Mouse (Mus musculus): ENCODE results near the gene Gtf2ird2. TPM values are rescaled to one million over a fixed set of nuclear protein-coding genes. Genes with fewer than 3 reads are reported as not detected.

Gtf2ird2 gene
- total and polyA plus RNA-seq, 3 experiments = 3.6 to 4.6 TPM; not detected in 1

DNA sequence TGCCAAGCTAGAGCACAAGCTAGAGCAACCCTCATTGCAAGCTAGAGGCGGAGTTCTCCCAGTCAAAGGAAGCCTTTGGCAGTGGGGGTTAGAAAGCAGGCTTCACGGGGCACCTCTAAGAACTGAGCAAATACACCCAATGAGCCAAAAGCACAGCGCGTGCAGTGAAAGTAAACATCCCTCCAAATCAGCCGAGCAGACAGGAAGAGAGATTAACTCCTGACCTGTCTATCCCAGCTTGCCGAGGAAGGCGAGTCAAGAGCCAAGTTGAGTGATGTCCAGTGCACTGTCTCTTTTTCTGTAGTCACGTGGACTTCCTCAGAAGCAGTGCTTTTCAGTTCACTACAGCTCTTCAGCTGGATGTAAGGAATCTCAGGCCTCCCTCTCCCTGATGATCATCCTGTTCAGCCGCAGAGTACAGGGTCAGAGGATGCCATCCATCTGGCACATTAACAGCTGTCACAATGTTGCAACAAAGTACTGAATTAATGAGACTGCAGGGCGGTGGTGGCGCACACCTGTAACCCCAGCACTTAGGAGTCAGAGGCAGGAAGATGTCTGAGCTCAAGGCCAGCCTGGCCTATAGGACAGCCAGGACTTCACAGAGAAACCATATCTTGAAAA is 26.2 kb downstream of the Gtf2ird2 start:
- no peak for DNase-seq (ENCODE audit: low read depth, low spot score)
- no peaks in the 10 kb centered on the region for H3K36me3 ChIP-seq (ENCODE audit: control insufficient read depth in 1 of 2, insufficient read depth in 2 of 2, low read length in 2 of 2)
- no peak overlapping the region for H3K4me3 ChIP-seq (ENCODE audit: control insufficient read depth in 1 of 2, insufficient read depth in 1 of 2, low read depth in 2 of 2, low read length in 2 of 2)
- no peaks in the 10 kb centered on the region for H3K4me1 ChIP-seq (ENCODE audit: control insufficient read depth in 1 of 2, insufficient read depth in 2 of 2, low read length in 2 of 2)
- H3K9ac ChIP-seq (ENCODE audit: control insufficient read depth, low read depth, low read length, poor library complexity, severe bottlenecking) = no peak overlapping the region
- H3K9me3 ChIP-seq (replicated peaks; ENCODE audit: insufficient read depth, low read length) = no peaks in the 10 kb centered on the region
- H3K27ac ChIP-seq (ENCODE audit: control insufficient read depth, low read depth, low read length) = no peak overlapping the region
- no peaks in the 10 kb centered on the region for H3K79me2 ChIP-seq (ENCODE audit: control insufficient read depth, insufficient read depth, low read length, poor library complexity)
- H3K27me3 ChIP-seq (ENCODE audit: control insufficient read depth in 1 of 2, insufficient read depth in 2 of 2, low read length in 2 of 2) = no peaks in the 10 kb centered on the region
- TF ChIP-seq HCFC1 (IDR thresholded peaks at IDR 0.05; ENCODE audit: low read depth, low read length) = no peak
- TF ChIP-seq BHLHE40 (IDR thresholded peaks at IDR 0.05; ENCODE audit: borderline replicate concordance, low read depth, low read length) = no peak
- no peak for TF ChIP-seq USF1 (IDR thresholded peaks at IDR 0.05; ENCODE audit: low read depth, low read length)
- no peak for TF ChIP-seq POLR2A (IDR thresholded peaks at IDR 0.05; ENCODE audit: control insufficient read depth in 1 of 2, insufficient read depth in 1 of 2, low read depth in 1 of 2, low read length in 2 of 2, poor library complexity in 1 of 2)
- TF ChIP-seq MAFK (IDR thresholded peaks at IDR 0.05; ENCODE audit: borderline replicate concordance, low read depth, low read length) = no peak
- no peak for TF ChIP-seq EP300 (IDR thresholded peaks at IDR 0.05; ENCODE audit: low read depth in 1 of 2, low read length in 2 of 2)
- no peak for TF ChIP-seq ZNF384 (IDR thresholded peaks at IDR 0.05; ENCODE audit: low read depth, low read length)
- TF ChIP-seq RCOR1 (IDR thresholded peaks at IDR 0.05; ENCODE audit: low read depth, low read length) = no peak
- TF ChIP-seq MYB (IDR thresholded peaks at IDR 0.05; ENCODE audit: low read depth, low read length) = no peak
- no peak for TF ChIP-seq RAD21 (IDR thresholded peaks at IDR 0.05; ENCODE audit: low read depth, low read length)
- TF ChIP-seq POLR2AphosphoS5 (IDR thresholded peaks at IDR 0.05; ENCODE audit: borderline replicate concordance, low read depth, low read length) = no peak
- TF ChIP-seq GATA1 (IDR thresholded peaks at IDR 0.05; ENCODE audit: low read depth, low read length) = no peak
- TF ChIP-seq E2F4 (IDR thresholded peaks at IDR 0.05; ENCODE audit: borderline replicate concordance, low read depth, low read length) = no peak
- TF ChIP-seq TCF12 (IDR thresholded peaks at IDR 0.05; ENCODE audit: low read depth, low read length) = no peak
- no peak for TF ChIP-seq CHD2 (IDR thresholded peaks at IDR 0.05; ENCODE audit: low read length)
- no peak for TF ChIP-seq MEF2A (IDR thresholded peaks at IDR 0.05; ENCODE audit: extremely low read depth, insufficient replicate concordance, low read depth, low read length, poor library complexity, severe bottlenecking)
- no peak for TF ChIP-seq ETS1 (IDR thresholded peaks at IDR 0.05; ENCODE audit: low read depth, low read length)
- no peak for TF ChIP-seq USF2 (IDR thresholded peaks at IDR 0.05; ENCODE audit: borderline replicate concordance in 1 of 2, insufficient read depth in 1 of 2, low read depth in 1 of 2, low read length in 2 of 2)
- no peak for TF ChIP-seq JUND (IDR thresholded peaks at IDR 0.05; ENCODE audit: low read depth, low read length)

All from MEL (cell line).